Mouse (Mus musculus) liver, adult 2 months (tissue): ENCODE results near the gene Zbtb7a. TPM values are rescaled to one million over a fixed set of nuclear protein-coding genes. Genes with fewer than 3 reads are reported as not detected.

ENCODE experiments used
- DNase-seq: peaks from one replicate; pipeline ENCODE4 v3.0.0-alpha.2; 2011; ENCODE audit warnings: low read depth, low spot score; ENCODE audit errors: extremely low read depth
- H3K27ac ChIP-seq: fragments of 200-500 bp; replicated peaks from 2 replicates; pipeline ENCODE4 v1.5.1; 2012; ENCODE audit warnings: low read depth, mild to moderate bottlenecking, control low read depth, inconsistent platforms, low read length; ENCODE audit not compliant: insufficient read depth
- H3K27me3 ChIP-seq: fragments of 200-500 bp; 2 replicates; pipeline ENCODE4 v1.6.1; 2012; ENCODE audit warnings: mild to moderate bottlenecking, moderate library complexity, low read length, inconsistent platforms; ENCODE audit not compliant: control insufficient read depth, insufficient read depth
- H3K36me3 ChIP-seq: fragments of 200-500 bp; 2 replicates; pipeline ENCODE4 v1.6.1; 2012; ENCODE audit warnings: low read length, inconsistent platforms; ENCODE audit not compliant: control insufficient read depth, insufficient read depth
- H3K4me1 ChIP-seq: fragments of 200-500 bp; 2 replicates; pipeline ENCODE4 v1.6.1; 2011; ENCODE audit warnings: low read length; ENCODE audit not compliant: control insufficient read depth, insufficient read depth
- H3K4me3 ChIP-seq: fragments of 200-500 bp; 2 replicates; pipeline ENCODE4 v1.5.1; 2011; ENCODE audit warnings: low read depth, mild to moderate bottlenecking, control low read depth, low read length, moderate library complexity; ENCODE audit not compliant: insufficient read depth
- H3K79me2 ChIP-seq: fragments of 200-500 bp; 2 replicates; pipeline ENCODE4 v1.6.1; 2012; ENCODE audit warnings: inconsistent platforms, mild to moderate bottlenecking, low read length, moderate library complexity; ENCODE audit not compliant: control insufficient read depth, insufficient read depth
- H3K9ac ChIP-seq: fragments of 200-500 bp; 2 replicates; pipeline ENCODE4 v1.6.1; 2012; ENCODE audit warnings: low read depth, mild to moderate bottlenecking, control low read depth, inconsistent platforms, low read length
- CTCF ChIP-seq: fragments of 200-500 bp; IDR thresholded peaks from 2 replicates; pipeline ENCODE4 v1.5.1; 2011; ENCODE audit warnings: low read depth, low read length, control low read depth
- POLR2A ChIP-seq: fragments of 200-500 bp; IDR thresholded peaks from 2 replicates; pipeline ENCODE4 v1.6.1; 2011; ENCODE audit warnings: low read length, control low read depth; ENCODE audit not compliant: insufficient read depth; ENCODE audit errors: extremely low read depth
- WGBS: fragments of 180-500 bp; shearing (Covaris S2); methylation state at CpG from one replicate; pipeline ENCODE4 v1.1.7; 2018; 5-methylcytosine and 5-hydroxymethylcytosine counted together
- polyA plus RNA-seq: library from polyadenylated mRNA; depleted of rRNA; stranded (reverse); fragments of >200 nt; gene quantifications from 2 replicates; pipeline ENCODE4 v1.2.3, GENCODE M21; 2012
- total RNA-seq: library from RNA; depleted of rRNA; stranded (reverse); fragments of >200 nt; gene quantifications from 2 replicates; pipeline ENCODE4 v1.2.3, GENCODE M21; 2014

The Zbtb7a gene
- total and polyA plus RNA-seq, 2 experiments, result 10.0 to 28.6 TPM

GRCm38 (mm10) chr10:81193991-81194774 is 59.2 kb downstream of the Zbtb7a start:
- TF ChIP-seq CTCF, result no peak
- no peak for TF ChIP-seq POLR2A
- Histone ChIP-seq H3K9ac (no peak overlapping the region), H3K27ac (no peak overlapping the region), H3K27me3 (no peaks in the 10 kb centered on the region), H3K4me3 (no peak overlapping the region), H3K36me3 (no peaks in the 10 kb centered on the region), H3K79me2 (no peaks in the 10 kb centered on the region), H3K4me1 (peaks cover 6% of the 10 kb centered on the region)
- no peak for DNase-seq
- WGBS, result 16% methylated on average over 37 of the region's 37 CpGs

- Histone ChIP-seq H3K79me2 (no peaks in the 10 kb centered on the region), H3K36me3 (no peaks in the 10 kb centered on the region), H3K27me3 (no peaks in the 10 kb centered on the region), H3K9ac (no peak overlapping the region), H3K4me3 (no peak overlapping the region), H3K27ac (no peak overlapping the region), H3K4me1 (peaks cover 6% of the 10 kb centered on the region)
- 73% methylated on average over 4 of the region's 4 CpGs for WGBS
- no peak for TF ChIP-seq POLR2A
- no peak for TF ChIP-seq CTCF
- no peak for DNase-seq
These were observed 60.3 kb downstream of the Zbtb7a start for GRCm38 (mm10) chr10:81195300-81195699.

DNA sequence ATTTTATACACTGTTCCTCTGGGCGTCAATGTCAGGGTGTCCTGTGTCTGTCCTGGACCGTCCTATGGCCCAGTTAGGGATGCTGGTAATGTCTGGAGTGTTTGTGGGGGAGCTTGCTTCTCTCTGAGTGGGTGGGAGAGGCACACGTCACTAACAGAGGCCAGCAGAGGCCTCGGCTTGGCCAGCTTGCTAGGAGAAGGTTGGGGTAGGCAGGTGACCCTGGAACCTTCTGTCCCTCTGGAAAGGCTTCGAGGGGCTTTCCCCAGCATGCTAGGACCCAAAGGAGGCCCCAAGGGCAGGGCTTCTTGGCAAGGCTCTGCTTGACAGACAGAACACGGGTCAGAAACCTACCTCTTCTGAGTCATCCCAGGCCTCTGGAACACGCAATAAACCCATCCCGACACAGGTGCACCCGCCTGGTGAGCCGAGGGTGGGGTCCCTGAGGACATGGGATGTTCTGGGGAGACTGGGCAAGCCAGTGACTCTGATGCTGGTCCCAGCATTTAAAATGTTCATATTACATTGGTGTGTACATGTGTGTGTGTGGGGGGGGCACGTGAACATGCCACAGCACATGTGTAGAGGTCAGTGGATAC is 61.5 kb downstream of the Zbtb7a start:
- no peaks in the 10 kb centered on the region for H3K27me3 ChIP-seq
- WGBS, result 80% methylated on average over 11 of the region's 11 CpGs
- no peak overlapping the region for H3K9ac ChIP-seq

DNA sequence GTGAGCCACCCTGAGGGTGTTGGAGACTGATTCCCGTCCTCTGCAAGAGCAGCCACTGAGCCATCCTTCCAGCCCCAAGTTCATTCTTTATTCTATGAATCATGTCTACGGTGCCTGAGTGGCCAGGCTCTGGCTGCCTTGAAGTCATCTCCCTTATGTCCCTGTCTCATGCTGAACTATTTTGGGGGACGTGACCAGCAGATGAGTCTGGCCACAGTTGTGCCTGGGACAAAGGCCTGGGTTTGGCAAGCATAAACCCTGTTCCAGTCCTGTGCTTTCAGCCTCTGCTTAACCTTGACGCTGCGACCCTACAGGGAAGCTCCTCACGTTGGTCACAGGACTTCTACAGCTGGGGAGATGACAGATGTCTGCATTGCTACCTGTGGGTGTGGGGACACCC is 62.3 kb downstream of the Zbtb7a start:
- no peaks in the 10 kb centered on the region for H3K36me3 ChIP-seq
- no peaks in the 10 kb centered on the region for H3K79me2 ChIP-seq
- H3K27ac ChIP-seq, result no peak overlapping the region
- H3K9ac ChIP-seq, result no peak overlapping the region
- 0 out of 2 replicates have a peak, but pooled peaks cover 1% of the 10 kb centered on the region for H3K4me1 ChIP-seq
- no peak overlapping the region for H3K4me3 ChIP-seq
- 59% methylated on average over 6 of the region's 6 CpGs for WGBS
- no peak for TF ChIP-seq POLR2A
- TF ChIP-seq CTCF, result no peak
- no peak for DNase-seq
- H3K27me3 ChIP-seq, result no peaks in the 10 kb centered on the region

More for the DNA sequence above, 61.5 kb downstream of the Zbtb7a start:
- no peaks in the 10 kb centered on the region for H3K79me2 ChIP-seq
- H3K36me3 ChIP-seq, result no peaks in the 10 kb centered on the region
- no peak for DNase-seq
- TF ChIP-seq CTCF, result no peak
- TF ChIP-seq POLR2A, result no peak
- no peak overlapping the region for H3K27ac ChIP-seq
- H3K4me3 ChIP-seq, result no peak overlapping the region
- H3K4me1 ChIP-seq, result 0 out of 2 replicates have a peak, but pooled peaks cover 2% of the 10 kb centered on the region

- no peak overlapping the region for H3K4me3 ChIP-seq
- H3K36me3 ChIP-seq, result no peaks in the 10 kb centered on the region
- DNase-seq, result no peak
- 2% methylated on average over 9 of the region's 9 CpGs for WGBS
- H3K4me1 ChIP-seq, result 0 out of 2 replicates have a peak, but pooled peaks cover 1% of the 10 kb centered on the region
- TF ChIP-seq CTCF (peak; percentile 59), POLR2A (no peak)
- H3K79me2 ChIP-seq, result no peaks in the 10 kb centered on the region
- no peak overlapping the region for H3K9ac ChIP-seq
- no peaks in the 10 kb centered on the region for H3K27me3 ChIP-seq
- H3K27ac ChIP-seq, result no peak overlapping the region
These were observed 63.2 kb downstream of the Zbtb7a start for GRCm38 (mm10) chr10:81198230-81198629.

DNA sequence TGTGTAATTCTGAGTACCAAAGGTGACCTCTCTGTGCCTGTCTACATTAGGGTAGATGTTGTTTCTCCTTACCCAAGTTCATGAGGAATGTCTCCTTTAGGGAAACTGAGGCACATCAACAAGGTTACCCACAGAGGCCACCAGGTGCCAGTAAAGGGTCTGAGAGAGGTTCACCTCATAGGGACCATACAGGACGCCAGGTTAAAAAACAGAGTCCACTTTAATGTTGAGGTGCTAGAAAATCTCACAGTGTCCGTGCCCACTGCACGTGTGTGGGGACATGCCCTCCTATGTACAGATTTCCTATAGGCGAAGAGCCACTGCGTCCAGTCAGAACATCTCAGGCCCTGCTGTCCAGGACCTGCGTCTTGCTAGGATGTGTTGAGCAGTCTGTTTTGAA is 64.0 kb downstream of the Zbtb7a start:
- Histone ChIP-seq H3K9ac (no peak overlapping the region), H3K4me3 (no peak overlapping the region), H3K27ac (no peak overlapping the region), H3K79me2 (no peaks in the 10 kb centered on the region), H3K27me3 (no peaks in the 10 kb centered on the region), H3K36me3 (no peaks in the 10 kb centered on the region), H3K4me1 (no peaks in the 10 kb centered on the region)
- 84% methylated on average over 6 of the region's 6 CpGs for WGBS
- DNase-seq, result no peak
- TF ChIP-seq POLR2A, result no peak
